Mouse (Mus musculus): ENCODE results near the gene Eif4e2. TPM values are rescaled to one million over a fixed set of nuclear protein-coding genes. Genes with fewer than 3 reads are reported as not detected.

The Eif4e2 gene
- polyA plus RNA-seq, 1 experiment from 2014 or later = 91.4 TPM

DNA sequence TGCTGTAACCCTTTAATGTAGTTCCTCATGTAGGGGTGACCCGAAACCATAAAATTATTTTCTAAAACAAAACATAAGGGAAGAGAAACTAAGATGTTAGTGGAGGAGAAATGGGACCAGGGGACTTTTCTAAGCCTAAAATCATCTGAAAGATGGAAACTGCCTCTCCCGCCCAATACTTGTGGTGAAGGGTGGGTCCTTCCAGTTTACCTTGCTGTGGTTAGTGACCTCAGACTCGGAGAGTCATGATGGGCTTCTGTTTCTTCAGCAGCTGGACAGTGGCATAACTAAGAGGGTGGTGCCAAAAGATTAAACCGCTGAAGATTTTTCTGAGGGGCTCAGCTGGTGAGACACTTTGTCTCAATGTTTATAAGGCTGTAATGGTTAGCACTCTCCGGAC lies 66.6 kb downstream of the Eif4e2 start:
- Histone ChIP-seq H3K4me3 (no peak overlapping the region), H3K27me3 (no peaks in the 10 kb centered on the region), H3K4me1 (replicated peaks) (no peaks in the 10 kb centered on the region), H3K27ac (replicated peaks) (no peak overlapping the region), H3K4me2 (no peak overlapping the region), H3K36me3 (no peaks in the 10 kb centered on the region), H3K9me3 (no peaks in the 10 kb centered on the region), H3K9ac (no peak overlapping the region)
- no peak for ATAC-seq (ENCODE audit: low FRiP score, low read depth)
- 76% methylated on average over 5 of the region's 5 CpGs for WGBS

DNA sequence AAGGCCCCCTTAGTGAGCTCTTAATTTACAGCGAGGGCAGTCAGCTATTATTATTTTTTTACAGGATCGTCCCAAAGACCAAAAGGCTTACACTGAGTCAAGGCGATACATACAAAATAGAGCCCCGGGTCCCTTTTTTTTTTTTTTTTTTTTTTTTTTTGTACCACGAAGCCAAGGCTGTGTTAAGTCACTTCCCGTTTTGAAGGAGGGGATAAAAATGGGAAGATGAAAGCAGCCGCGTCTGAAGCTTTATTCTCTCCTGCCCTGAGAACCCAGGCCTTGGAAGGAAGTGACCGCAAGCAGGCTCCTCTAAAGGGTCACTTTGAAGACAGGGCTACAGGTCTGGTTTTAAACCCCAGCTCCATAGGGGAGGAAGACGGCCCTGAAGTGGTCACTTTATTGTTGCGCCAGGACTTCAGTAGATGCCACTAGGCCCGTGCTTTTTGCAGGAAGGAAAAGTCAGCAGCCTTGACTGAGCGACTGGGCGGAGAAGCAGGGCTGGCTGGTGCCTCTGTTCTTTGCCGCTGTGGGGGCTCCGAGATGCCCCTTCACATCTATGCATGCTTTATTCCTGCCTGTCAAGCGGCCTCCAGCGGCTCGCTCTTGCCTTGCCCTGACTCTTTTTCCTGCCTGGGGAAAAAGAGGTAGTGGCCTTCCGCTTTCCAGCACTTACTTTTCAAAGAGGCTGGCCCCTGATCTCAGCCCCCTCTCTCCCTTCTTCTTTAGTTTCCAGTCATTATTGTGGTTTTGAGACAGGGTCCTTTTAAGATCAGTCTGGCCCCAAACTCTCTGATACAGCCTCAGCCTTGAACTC lies 68.1 kb downstream of the Eif4e2 start:
- Histone ChIP-seq H3K27me3 (no peaks in the 10 kb centered on the region), H3K9me3 (no peaks in the 10 kb centered on the region), H3K4me2 (no peak overlapping the region), H3K36me3 (no peaks in the 10 kb centered on the region), H3K27ac (replicated peaks) (no peak overlapping the region; the same call in 1 of the 2 replicates), H3K4me1 (replicated peaks) (no peaks in the 10 kb centered on the region), H3K4me3 (no peak overlapping the region), H3K9ac (no peak overlapping the region)
- WGBS = 21% methylated on average over 20 of the region's 20 CpGs
- no peak for ATAC-seq (ENCODE audit: low FRiP score, low read depth)

DNA sequence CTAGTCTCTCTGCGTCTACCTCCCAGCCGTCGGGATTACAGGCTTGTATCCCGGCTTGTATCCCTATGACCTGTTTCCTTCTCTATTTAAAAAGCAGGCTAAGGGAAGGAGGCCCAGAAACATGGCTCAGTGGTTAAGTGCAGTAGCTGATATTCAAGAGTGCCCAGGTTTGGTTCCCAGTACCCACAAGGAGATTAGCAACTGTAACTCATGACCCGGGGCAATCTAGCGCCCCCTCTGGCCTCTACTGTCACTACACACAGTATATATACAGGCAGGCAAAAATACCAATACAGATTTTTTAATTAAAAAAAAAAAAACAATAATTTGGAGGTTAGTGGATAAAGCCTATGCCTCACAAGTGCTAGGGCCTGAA lies 68.7 kb downstream of the Eif4e2 start:
- WGBS = 74% methylated on average over 6 of the region's 6 CpGs
- H3K27me3 ChIP-seq = no peaks in the 10 kb centered on the region
- no peaks in the 10 kb centered on the region for H3K9me3 ChIP-seq
- H3K4me1 ChIP-seq (replicated peaks) = no peaks in the 10 kb centered on the region
- no peak overlapping the region for H3K4me3 ChIP-seq
- ATAC-seq (ENCODE audit: low FRiP score, low read depth) = no peak
- no peak overlapping the region for H3K4me2 ChIP-seq
- no peak overlapping the region; the same call in 1 of the 2 replicates for H3K27ac ChIP-seq (replicated peaks)
- H3K36me3 ChIP-seq = no peaks in the 10 kb centered on the region
- H3K9ac ChIP-seq = no peak overlapping the region

DNA sequence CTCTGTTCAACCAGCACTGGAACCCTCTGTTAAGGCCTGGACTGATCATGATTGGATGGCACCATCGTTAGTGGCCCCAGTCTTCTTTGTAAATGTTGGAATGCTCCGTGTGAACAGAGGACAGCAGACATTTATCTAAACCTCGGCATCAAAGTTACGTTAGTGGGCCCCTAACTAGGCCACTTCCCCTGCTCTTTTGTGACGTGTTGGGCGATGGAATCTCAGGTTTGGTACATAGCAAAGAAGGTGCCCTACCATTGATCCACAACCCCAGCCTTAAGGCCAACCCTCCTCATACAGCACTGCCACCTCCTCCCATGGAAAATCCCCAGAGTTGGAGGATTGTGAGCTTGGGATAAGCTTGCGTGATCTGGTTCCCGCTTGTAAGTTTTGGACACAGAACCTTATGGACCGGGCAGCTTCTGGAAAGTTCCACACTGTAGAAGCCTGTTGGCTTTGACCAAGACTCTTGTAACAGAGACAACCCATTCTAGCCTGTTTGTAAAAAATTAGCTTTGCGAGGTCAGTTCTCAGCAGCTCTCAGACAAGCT lies 69.8 kb downstream of the Eif4e2 start:
- no peak overlapping the region for H3K9ac ChIP-seq
- no peaks in the 10 kb centered on the region for H3K4me1 ChIP-seq (replicated peaks)
- no peaks in the 10 kb centered on the region for H3K27me3 ChIP-seq
- no peaks in the 10 kb centered on the region for H3K36me3 ChIP-seq
- no peak for ATAC-seq (ENCODE audit: low FRiP score, low read depth)
- no peak overlapping the region for H3K4me2 ChIP-seq
- no peak overlapping the region for H3K4me3 ChIP-seq
- WGBS = 91% methylated on average over 10 of the region's 10 CpGs
- no peaks in the 10 kb centered on the region for H3K9me3 ChIP-seq
- no peak overlapping the region for H3K27ac ChIP-seq (replicated peaks)

DNA sequence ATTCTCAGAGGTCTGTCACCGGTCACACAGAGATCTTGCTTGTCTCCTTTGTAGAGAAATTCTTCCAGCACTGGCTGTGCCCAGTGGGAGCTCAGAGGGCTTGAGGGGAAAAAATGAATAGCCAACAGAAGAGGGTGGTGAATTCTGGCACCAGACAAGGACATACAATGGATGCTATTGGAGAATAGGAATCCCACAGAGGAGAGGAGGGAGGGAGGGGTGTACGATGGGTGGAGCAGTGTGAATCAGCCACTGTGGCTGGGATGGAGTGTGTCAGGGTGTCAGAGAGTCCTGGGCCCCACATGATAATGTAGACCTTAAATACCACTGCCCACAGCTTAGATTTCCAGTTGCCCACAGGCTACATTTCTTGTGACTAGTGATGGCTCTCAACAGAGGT lies 73.4 kb downstream of the Eif4e2 start:
- no peak overlapping the region for H3K4me3 ChIP-seq
- H3K27ac ChIP-seq (replicated peaks) = no peak overlapping the region
- ATAC-seq (ENCODE audit: low FRiP score, low read depth) = no peak
- H3K36me3 ChIP-seq = no peaks in the 10 kb centered on the region
- no peaks in the 10 kb centered on the region for H3K9me3 ChIP-seq
- no peaks in the 10 kb centered on the region for H3K27me3 ChIP-seq
- H3K9ac ChIP-seq = no peak overlapping the region
- no peak overlapping the region for H3K4me2 ChIP-seq
- no peaks in the 10 kb centered on the region for H3K4me1 ChIP-seq (replicated peaks)
- WGBS = 22% methylated on average over 2 of the region's 2 CpGs

Other genes with a start within 250 kb of the Eif4e2 start
- gene Alppl2, start 124.0 kb upstream of the Eif4e2 start, polyA plus RNA-seq (2015; fragmentation: Nextera tagmentation; extraction: Ambion mirVana) = not detected in 2 replicates
- gene Alpi, start 112.3 kb upstream of the Eif4e2 start, polyA plus RNA-seq (2015; fragmentation: Nextera tagmentation; extraction: Ambion mirVana) = 0.09 TPM in 1 of 2 replicates, not detected in the other
- gene Akp3, start 88.9 kb upstream of the Eif4e2 start, polyA plus RNA-seq (2015; fragmentation: Nextera tagmentation; extraction: Ambion mirVana) = not detected in 2 replicates
- 37.5 and 40.5 TPM in 2 replicates for gene Ecel1, start 57.4 kb upstream of the Eif4e2 start, polyA plus RNA-seq (2015; fragmentation: Nextera tagmentation; extraction: Ambion mirVana)
- gene Prss56, start 30.6 kb upstream of the Eif4e2 start, polyA plus RNA-seq (2015; fragmentation: Nextera tagmentation; extraction: Ambion mirVana) = 3.0 and 3.3 TPM in 2 replicates
- not detected in 2 replicates for gene Chrnd, start 23.3 kb upstream of the Eif4e2 start, polyA plus RNA-seq (2015; fragmentation: Nextera tagmentation; extraction: Ambion mirVana)
- gene Chrng, start 9.3 kb upstream of the Eif4e2 start, polyA plus RNA-seq (2015; fragmentation: Nextera tagmentation; extraction: Ambion mirVana) = 0.06 TPM in 1 of 2 replicates, not detected in the other
- gene Efhd1, start 50.4 kb downstream of the Eif4e2 start, polyA plus RNA-seq (2015; fragmentation: Nextera tagmentation; extraction: Ambion mirVana) = 1.9 and 2.2 TPM in 2 replicates
- gene Gigyf2, start 113.1 kb downstream of the Eif4e2 start, polyA plus RNA-seq (2015; fragmentation: Nextera tagmentation; extraction: Ambion mirVana) = 62.1 and 70.2 TPM in 2 replicates
- gene Kcnj13, start 180.8 kb downstream of the Eif4e2 start, polyA plus RNA-seq (2015; fragmentation: Nextera tagmentation; extraction: Ambion mirVana) = 16.0 and 17.9 TPM in 2 replicates

Measured in hindbrain, embryonic 15.5 days (tissue).